Mouse (Mus musculus): Measurements from ENCODE around the gene 1700030J22Rik. TPM values are rescaled to one million over a fixed set of nuclear protein-coding genes. Genes with fewer than 3 reads are reported as not detected.
A peak's percentile ranks its signal among the peaks of the same experiment; 100 is the strongest.

Gene 1700030J22Rik
- total RNA-seq (2021), result 1 to 10 TPM; 9.5 to 9.7 TPM
- long read RNA-seq, experiment 1, partial matches to known transcripts, result 1 of 2 reads
- long read RNA-seq, experiment 1, other reads (novel, unspliced or antisense), result 1 of 2 reads
- long read RNA-seq, experiment 2, partial matches to known transcripts, result 2 of 5 reads
- long read RNA-seq, experiment 2, other reads (novel, unspliced or antisense), result 1 of 5 reads

DNA sequence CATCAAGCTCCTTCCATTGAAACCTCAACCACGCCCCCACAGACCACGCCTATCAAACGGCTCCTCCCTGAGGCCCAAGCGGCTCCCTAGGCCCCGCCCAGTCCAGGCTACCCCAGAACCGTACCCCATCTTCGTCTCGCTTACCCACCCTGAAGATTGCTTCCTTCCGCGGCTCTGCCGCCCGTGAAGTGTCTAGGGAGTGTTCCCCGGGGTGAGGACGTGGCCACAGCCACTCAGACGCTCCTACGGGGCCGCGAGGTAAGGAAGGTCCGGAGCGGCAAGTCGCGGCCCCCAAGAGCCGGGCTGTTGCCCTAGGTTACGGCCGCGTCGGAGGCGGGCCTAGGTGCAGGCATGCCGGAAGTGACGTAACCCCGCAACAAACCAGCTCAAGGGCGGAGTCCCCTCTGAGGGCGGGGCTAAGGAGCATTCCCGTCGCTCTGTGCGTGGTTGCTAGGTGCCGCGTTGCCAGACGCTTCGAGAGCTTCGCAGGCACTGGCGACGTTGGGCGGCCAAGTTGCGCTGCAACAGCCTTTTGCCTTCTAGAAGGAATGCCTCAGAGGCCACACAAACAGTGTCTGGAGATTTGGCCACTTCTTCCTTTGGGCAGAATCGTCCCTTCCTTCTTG is at the start of gene 1700030J22Rik:
TSS of gene 1700030J22Rik (minus strand) at position 329 of the 626 bp plus-strand sequence.
- DNase-seq (ENCODE audit: low spot score in 2 of 2), result peak; percentile 98

- DNase-seq (ENCODE audit: low spot score in 2 of 2), result no peak
These were observed 48.8 kb upstream of the 1700030J22Rik start for GRCm38 (mm10) chr8:117027601-117028000.

GRCm38 (mm10) chr8:117022297-117022993 is 43.7 kb upstream of the 1700030J22Rik start:
- peak in 1 of 2 experiments; percentile 7 for DNase-seq (ENCODE audit: low spot score in 2 of 2)

- peak; percentile 6 to 40 for DNase-seq (ENCODE audit: low spot score in 2 of 2)
These were observed 40.8 kb upstream of the 1700030J22Rik start for GRCm38 (mm10) chr8:117019323-117020275.

DNA sequence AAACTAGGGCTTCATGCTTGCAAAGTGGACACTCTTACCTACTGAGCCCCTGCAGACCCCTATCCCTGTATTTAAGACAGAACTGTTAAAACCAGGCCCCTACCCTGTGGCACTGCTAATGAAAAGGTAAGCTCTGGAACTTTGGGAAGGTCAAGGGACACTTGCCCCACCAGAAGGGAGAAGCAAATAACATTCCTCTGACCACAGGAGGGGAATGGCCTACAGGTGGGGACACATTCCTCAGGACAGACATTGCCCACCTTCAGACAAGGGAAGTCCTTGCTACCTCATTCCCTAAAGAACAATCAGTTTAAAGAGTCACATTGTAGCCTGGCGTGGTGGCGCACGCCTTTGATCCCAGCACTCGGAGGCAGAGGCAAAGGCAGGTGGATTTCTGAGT is 39.1 kb upstream of the 1700030J22Rik start:
- no peak for DNase-seq (ENCODE audit: low spot score in 2 of 2)

- DNase-seq (ENCODE audit: low spot score in 2 of 2), result no peak
These were observed 38.2 kb upstream of the 1700030J22Rik start for GRCm38 (mm10) chr8:117017006-117017405.

DNA sequence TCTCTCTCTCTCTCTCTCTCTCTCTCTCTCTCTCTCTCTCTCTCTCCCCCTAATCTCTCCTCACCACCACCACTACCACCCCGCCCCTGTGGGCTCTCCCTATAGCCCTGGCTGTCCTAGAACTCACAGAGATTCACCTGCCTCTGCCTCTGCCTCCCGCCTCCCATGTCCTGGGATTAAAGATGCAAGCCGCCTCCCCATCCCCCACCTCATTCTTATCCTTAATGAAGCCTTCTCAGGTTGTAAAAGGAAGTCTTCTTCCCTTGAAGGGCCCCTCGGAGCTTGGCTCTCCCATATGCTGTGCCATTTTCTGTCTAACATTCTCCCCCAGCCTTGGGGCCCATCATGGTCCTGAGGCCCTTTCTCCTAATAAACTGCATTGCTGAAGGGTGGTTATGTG is 36.9 kb upstream of the 1700030J22Rik start:
- DNase-seq (ENCODE audit: low spot score in 2 of 2), result no peak

DNA sequence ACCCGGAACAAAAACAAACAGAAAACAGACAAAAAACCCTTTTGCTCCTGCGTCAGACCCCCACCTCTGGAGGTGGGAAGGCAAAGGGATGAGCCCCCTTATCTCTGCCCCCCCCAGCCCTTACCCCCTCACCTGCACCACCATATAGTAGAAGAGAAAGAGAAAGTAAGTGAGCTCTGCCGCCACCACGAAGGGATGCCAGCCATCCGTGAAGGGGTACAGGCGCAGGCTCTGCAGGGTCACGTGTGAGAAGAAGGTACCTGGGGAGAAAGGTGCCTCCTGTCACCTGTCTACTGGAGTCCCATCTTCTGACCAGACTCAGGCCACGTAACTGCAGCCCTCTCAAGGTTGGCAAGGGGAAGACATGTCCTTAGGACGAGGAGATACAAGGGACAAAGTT is 32.6 kb upstream of the 1700030J22Rik start:
- DNase-seq (ENCODE audit: low spot score in 2 of 2), result no peak

DNA sequence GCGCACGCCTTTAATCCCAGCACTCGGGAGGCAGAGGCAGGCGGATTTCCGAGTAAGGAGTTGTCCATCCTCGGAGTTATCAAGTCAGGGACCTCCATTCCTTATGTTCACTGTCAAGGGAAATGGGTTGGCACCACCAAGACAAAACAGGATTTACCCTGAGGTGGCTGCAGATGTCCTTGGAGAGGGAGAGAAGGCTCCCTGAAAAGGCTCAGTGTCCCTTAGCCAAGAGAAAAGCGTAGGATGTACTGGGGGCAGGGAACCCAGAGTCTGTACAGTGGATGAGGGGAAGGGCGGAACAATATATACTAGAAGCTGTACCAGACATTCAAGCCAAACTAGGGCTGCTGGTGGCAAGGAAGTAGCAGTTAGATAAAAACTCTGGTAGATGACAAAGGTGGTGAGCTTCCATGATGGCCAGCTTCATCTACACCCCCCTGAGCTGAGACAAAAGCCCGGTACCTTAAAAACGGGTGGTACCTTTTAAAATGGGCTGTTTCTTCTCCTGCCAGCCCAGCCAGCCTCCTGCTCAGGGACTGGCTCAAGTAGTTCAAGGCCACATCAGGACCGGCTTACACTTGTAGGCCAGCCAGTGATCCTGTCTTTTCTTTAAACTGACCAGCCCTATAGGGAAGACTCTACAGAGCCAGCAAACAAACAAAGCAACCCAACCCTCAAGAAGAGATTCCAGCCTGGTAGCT is 15.4 kb upstream of the 1700030J22Rik start:
- DNase-seq (ENCODE audit: low spot score in 2 of 2), result no peak

- DNase-seq (ENCODE audit: low spot score in 2 of 2), result peak; percentile 97 to 98
These were observed 14.5 kb upstream of the 1700030J22Rik start, which contains the start of gene Gcsh for GRCm38 (mm10) chr8:116993095-116993867. Gene Gcsh, minus strand, starts transcription at chr8:116993537.

DNA sequence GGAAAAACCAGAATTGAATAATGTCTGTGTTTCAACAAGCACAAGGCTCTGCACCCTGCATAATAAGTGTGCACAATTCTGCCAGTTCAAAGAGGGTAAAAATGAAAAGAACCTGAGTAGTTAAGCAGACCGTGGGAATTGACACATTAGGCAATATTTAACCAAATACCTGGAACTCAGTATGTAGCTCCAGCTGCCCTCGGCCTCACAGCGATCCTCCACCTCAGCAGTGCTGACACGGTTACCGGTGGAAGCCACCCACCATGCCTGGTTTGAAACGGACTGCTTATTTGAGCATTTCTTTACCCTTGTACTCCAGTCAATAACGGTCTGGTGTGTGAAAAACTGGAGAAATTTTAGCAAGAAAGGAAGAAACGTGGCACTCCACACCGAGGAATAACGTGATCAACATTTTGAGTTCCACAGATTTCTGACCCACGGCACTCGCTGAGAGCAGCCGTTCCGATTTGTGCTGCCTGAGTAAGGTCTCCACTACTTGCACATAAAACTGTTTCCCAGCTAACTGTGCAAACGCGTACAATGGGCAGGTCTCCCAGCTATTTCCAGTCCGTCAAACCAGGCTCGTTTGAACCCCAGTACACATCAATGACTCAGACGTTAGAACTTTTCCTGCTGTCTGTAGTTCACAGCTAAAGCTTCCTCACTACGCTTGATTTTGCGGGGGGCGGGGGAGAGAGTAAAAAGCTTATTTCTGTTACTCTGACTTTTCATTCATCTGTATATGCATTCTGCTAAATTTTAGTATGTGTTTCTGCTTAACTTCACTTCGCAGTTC is 13.6 kb upstream of the 1700030J22Rik start:
- no peak for DNase-seq (ENCODE audit: low spot score in 2 of 2)

GRCm38 (mm10) chr8:116991241-116991640 is 12.5 kb upstream of the 1700030J22Rik start:
- no peak for DNase-seq (ENCODE audit: low spot score in 2 of 2)

- no peak for DNase-seq (ENCODE audit: low spot score in 2 of 2)
These were observed 11.1 kb upstream of the 1700030J22Rik start for GRCm38 (mm10) chr8:116989842-116990241.

DNA sequence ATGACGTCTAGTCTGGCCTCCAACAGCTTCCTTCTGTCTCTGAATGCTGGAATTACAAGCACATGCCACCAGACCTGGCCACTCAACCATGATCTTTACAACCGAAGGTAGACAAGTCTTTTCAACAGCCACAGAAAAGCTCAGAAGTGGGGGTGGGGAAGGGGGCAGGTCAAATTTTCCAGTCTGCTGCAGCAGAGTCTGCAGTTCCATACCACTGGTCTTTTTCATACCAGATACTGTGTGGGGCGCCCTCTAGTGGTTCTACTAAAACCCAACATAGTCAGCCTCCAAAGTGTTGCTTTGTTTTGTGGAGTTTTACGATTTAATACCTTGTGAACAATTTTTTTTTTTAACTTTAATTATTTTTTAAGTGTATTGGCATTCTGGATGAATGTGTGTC is 1.4 kb upstream of the 1700030J22Rik start:
- peak; percentile 28 to 71 for DNase-seq (ENCODE audit: low spot score in 2 of 2)

DNA sequence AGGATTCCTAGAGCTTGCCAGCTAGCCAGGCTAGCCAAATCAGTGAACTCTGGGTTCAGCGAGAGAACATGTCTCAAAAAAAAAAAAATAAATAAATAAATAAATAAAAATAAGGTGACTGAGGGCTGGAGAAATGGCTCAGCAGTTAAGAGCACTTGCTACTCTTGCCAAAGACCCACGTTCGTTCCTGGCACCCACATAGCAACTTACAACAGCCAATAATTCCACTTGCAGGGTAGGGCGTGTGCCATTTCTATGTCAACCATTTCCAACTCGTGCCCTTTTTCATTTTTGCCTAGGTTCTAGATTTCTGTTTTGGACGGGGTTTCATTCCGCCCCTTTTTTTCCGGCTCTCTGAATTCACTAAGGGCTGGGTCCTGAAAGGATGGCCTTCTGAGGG is 707 bp downstream of the 1700030J22Rik start:
- no peak for DNase-seq (ENCODE audit: low spot score in 2 of 2)

DNA sequence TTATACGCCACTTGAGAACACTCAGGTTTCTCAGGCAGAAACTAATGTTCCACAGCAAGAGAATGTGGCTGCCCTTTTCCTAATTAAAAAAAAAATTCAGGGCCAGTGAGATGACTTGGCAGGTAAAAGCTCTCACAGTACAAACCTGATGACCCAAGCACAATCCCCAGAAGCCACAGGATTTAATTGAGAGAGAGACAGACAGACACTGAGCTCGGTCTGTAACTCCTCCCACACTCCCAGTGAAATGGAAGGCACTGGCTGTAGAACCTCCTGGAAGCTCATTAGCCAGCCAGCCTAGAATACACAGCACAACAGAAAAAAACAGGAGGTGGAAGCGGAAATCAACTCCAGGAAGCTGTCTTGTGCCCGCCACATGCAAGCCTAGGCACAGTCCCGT is 3.2 kb downstream of the 1700030J22Rik start:
- DNase-seq (ENCODE audit: low spot score in 2 of 2), result no peak

DNA sequence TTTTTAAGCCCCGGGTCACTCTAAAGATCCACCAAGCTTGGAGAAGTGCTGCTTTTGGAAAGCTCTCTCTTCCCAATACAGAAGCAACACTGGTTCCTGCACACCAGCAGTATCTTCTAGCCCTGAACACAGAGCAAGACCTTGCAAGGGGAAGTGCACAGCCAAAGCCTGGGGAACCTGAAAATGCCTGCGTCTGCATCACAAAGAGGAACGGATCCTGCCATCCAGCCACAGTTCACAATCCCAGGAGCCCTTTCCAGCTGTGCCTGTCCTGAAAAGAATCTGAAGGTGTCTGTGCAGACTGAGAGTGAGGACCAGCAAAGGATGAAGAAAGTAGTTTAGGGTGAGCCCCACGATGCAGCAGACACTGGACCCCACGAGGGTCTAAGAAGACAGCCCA is 3.7 kb downstream of the 1700030J22Rik start:
- no peak for DNase-seq (ENCODE audit: low spot score in 2 of 2)

GRCm38 (mm10) chr8:116969531-116969930 is 9.2 kb downstream of the 1700030J22Rik start:
- no peak for DNase-seq (ENCODE audit: low spot score in 2 of 2)

GRCm38 (mm10) chr8:116954415-116954814 is 24.3 kb downstream of the 1700030J22Rik start:
- DNase-seq (ENCODE audit: low spot score in 2 of 2), result peak; percentile 34 to 83
